Mouse (Mus musculus) liver, embryonic 14.5 days (tissue): Measurements from ENCODE around the gene C130032M10Rik. TPM values are rescaled to one million over a fixed set of nuclear protein-coding genes. Genes with fewer than 3 reads are reported as not detected.

Source experiments
- ATAC-seq: fragments of 200-750 bp; cut with Nextera tagmentation; 2 replicates; pipeline ENCODE4 v1.8.0; 2017; ENCODE audit warnings: moderate number of reproducible peaks, mild to moderate bottlenecking, moderate library complexity; ENCODE audit not compliant: insufficient read depth
- DNase-seq, 3 experiments: peaks; one replicate each; pipeline ENCODE4 v3.0.0-alpha.2; 2012 to 2013; ENCODE audit warnings: low read depth in 3 of 3, low spot score in 3 of 3
- H3K27ac ChIP-seq: fragments of 300-500 bp; sonication (generic); 2 replicates; pipeline ENCODE4 v1.5.1; 2014; ENCODE audit warnings: moderate library complexity, mild to moderate bottlenecking, control low read depth, inconsistent platforms
- H3K27me3 ChIP-seq: fragments of 300-500 bp; sonication (generic); 2 replicates; pipeline ENCODE4 v1.6.1; 2014; ENCODE audit warnings: mild to moderate bottlenecking, low read length, moderate library complexity; ENCODE audit not compliant: control insufficient read depth, insufficient read depth
- H3K36me3 ChIP-seq: fragments of 300-500 bp; sonication (generic); replicated peaks from 2 replicates; pipeline ENCODE4 v1.6.1; 2014; ENCODE audit warnings: low read depth; ENCODE audit not compliant: control insufficient read depth, insufficient read depth
- H3K4me1 ChIP-seq, 2 experiments: fragments of 200-500 bp in 1 of 2; fragments of 300-500 bp in 1 of 2; sonication (generic) in 1 of 2; replicated peaks; 2 replicates each; pipeline ENCODE4 v1.6.1; 2012 to 2014; ENCODE audit warnings: antibody characterized with exemption in 1 of 2, inconsistent platforms in 1 of 2, low read length in 1 of 2; ENCODE audit not compliant: control insufficient read depth in 2 of 2, insufficient read depth in 2 of 2
- H3K4me2 ChIP-seq: fragments of 300-500 bp; sonication (generic); 2 replicates; pipeline ENCODE4 v1.6.1; 2014; ENCODE audit warnings: low read depth, mild to moderate bottlenecking, control low read depth, moderate library complexity
- H3K4me3 ChIP-seq, 2 experiments: fragments of 200-500 bp in 1 of 2; fragments of 300-500 bp in 1 of 2; sonication (generic) in 1 of 2; 2 replicates each; pipeline ENCODE4 v1.5.1; 2012 to 2014; ENCODE audit warnings: low read depth in 2 of 2, low read length in 2 of 2, mild to moderate bottlenecking in 2 of 2, control low read depth in 1 of 2, inconsistent platforms in 1 of 2, moderate library complexity in 1 of 2; ENCODE audit not compliant: insufficient read depth in 1 of 2
- H3K9ac ChIP-seq: fragments of 300-500 bp; sonication (generic); replicated peaks from 2 replicates; pipeline ENCODE4 v1.6.1; 2014; ENCODE audit warnings: mild to moderate bottlenecking, control low read depth, moderate library complexity
- H3K9me3 ChIP-seq: fragments of 300-500 bp; sonication (generic); 2 replicates; pipeline ENCODE4 v1.6.1; 2016; ENCODE audit warnings: low read length, mixed read lengths; ENCODE audit not compliant: control insufficient read depth
- CTCF ChIP-seq: IDR thresholded peaks from 2 replicates; pipeline ENCODE4 v1.5.1; 2016; ENCODE audit warnings: antibody characterized with exemption, low read depth, control low read depth
- EP300 ChIP-seq: IDR thresholded peaks from 2 replicates; pipeline ENCODE4 v1.6.1; 2016; ENCODE audit warnings: antibody characterized with exemption, low read depth
- WGBS: fragments of 180-500 bp; shearing (Covaris S2); extraction: QIAGEN DNeasy Blood & Tissue Kit; methylation state at CpG from one replicate; pipeline ENCODE4 v1.1.7; 2014; ENCODE audit not compliant: insufficient replicate concordance; 5-methylcytosine and 5-hydroxymethylcytosine counted together
- polyA plus RNA-seq, 2 experiments: library from polyadenylated mRNA; depleted of rRNA in 1 of 2; stranded (reverse) in 1 of 2; unstranded in 1 of 2; fragments of >200 nt; fragmentation: Nextera tagmentation in 1 of 2; extraction: Ambion mirVana in 1 of 2; gene quantifications; 2 replicates each; pipeline versions ENCODE4 v1.2.1 to v1.2.3; 2012 to 2014

C130032M10Rik gene
- polyA plus RNA-seq, 2 experiments, result not detected

- Histone ChIP-seq H3K9ac (peak within 1 kb of the TSS; percentile 21), H3K36me3 (no peaks in the 10 kb centered on the region)
- no peak for DNase-seq
These were observed 48.5 kb downstream of the C130032M10Rik start, which contains the start of gene Trim71 for GRCm38 (mm10) chr9:114563761-114564606. Gene Trim71 (minus strand): TSS chr9:114564369.

GRCm38 (mm10) chr9:114564667-114565066, 49.2 kb downstream of the C130032M10Rik start:
- Histone ChIP-seq H3K4me2 (peak overlapping the region; percentile 51), H3K36me3 (no peaks in the 10 kb centered on the region), H3K9me3 (no peaks in the 10 kb centered on the region), H3K9ac (no peak overlapping the region), H3K27me3 (peaks cover 59% of the 10 kb centered on the region), H3K27ac (no peak overlapping the region), H3K4me1 (no peaks in the 10 kb centered on the region; a peak in 1 of 4 replicates), H3K4me3 (peak overlapping the region in 1 of 2 experiments; percentile 55; a peak in 2 of 4 replicates)
- TF ChIP-seq CTCF, result no peak
- TF ChIP-seq EP300, result no peak
- 3% methylated on average over 10 of the region's 10 CpGs for WGBS
- DNase-seq, result no peak
- ATAC-seq, result no peak

More at GRCm38 (mm10) chr9:114563761-114564606, 48.5 kb downstream of the C130032M10Rik start, which contains the start of gene Trim71:
- Histone ChIP-seq H3K27ac (no peak within 1 kb of the TSS), H3K9me3 (no peaks in the 10 kb centered on the region), H3K4me3 (peak within 1 kb of the TSS; percentile 55 to 58), H3K4me1 (no peaks in the 10 kb centered on the region; a peak in 1 of 4 replicates), H3K4me2 (peak within 1 kb of the TSS; percentile 51), H3K27me3 (peaks cover 62% of the 10 kb centered on the region)
- WGBS, result under 1% methylated on average over 84 of the region's 91 CpGs
- no peak for TF ChIP-seq CTCF
- TF ChIP-seq EP300, result no peak
- peak; percentile 46; the same call in 1 of the 2 replicates for ATAC-seq

Other genes starting within 250 kb of the C130032M10Rik start
- gene Bcl2a1c, start 185.6 kb upstream of the C130032M10Rik start, polyA plus RNA-seq (2012; rRNA removed), result not detected in 2 replicates
- gene Bcl2a1c, start 185.6 kb upstream of the C130032M10Rik start, polyA plus RNA-seq (2014; fragmentation: Nextera tagmentation; extraction: Ambion mirVana), result not detected in 2 replicates
- 12.8 and 13.1 TPM in 2 replicates for gene Crtap, start 125.0 kb upstream of the C130032M10Rik start, polyA plus RNA-seq (2012; rRNA removed)
- gene Crtap, start 125.0 kb upstream of the C130032M10Rik start, polyA plus RNA-seq (2014; fragmentation: Nextera tagmentation; extraction: Ambion mirVana), result 13.7 and 19.6 TPM in 2 replicates
- gene Glb1, start 114.6 kb upstream of the C130032M10Rik start, polyA plus RNA-seq (2012; rRNA removed), result 10.2 and 10.5 TPM in 2 replicates
- gene Glb1, start 114.6 kb upstream of the C130032M10Rik start, polyA plus RNA-seq (2014; fragmentation: Nextera tagmentation; extraction: Ambion mirVana), result 13.1 TPM in 2 replicates
- 1.2 TPM in 2 replicates for gene Tmppe, start 114.6 kb upstream of the C130032M10Rik start, polyA plus RNA-seq (2012; rRNA removed)
- gene Tmppe, start 114.6 kb upstream of the C130032M10Rik start, polyA plus RNA-seq (2014; fragmentation: Nextera tagmentation; extraction: Ambion mirVana), result 0.36 and 0.62 TPM in 2 replicates
- gene Ccr4, start 10.8 kb upstream of the C130032M10Rik start, polyA plus RNA-seq (2012; rRNA removed), result not detected in 2 replicates
- not detected in 2 replicates for gene Ccr4, start 10.8 kb upstream of the C130032M10Rik start, polyA plus RNA-seq (2014; fragmentation: Nextera tagmentation; extraction: Ambion mirVana)
- gene Trim71, start 48.7 kb downstream of the C130032M10Rik start, polyA plus RNA-seq (2012; rRNA removed), result 0.61 and 0.74 TPM in 2 replicates
- gene Trim71, start 48.7 kb downstream of the C130032M10Rik start, polyA plus RNA-seq (2014; fragmentation: Nextera tagmentation; extraction: Ambion mirVana), result 0.62 and 0.82 TPM in 2 replicates
- gene Cnot10, start 124.5 kb downstream of the C130032M10Rik start, polyA plus RNA-seq (2012; rRNA removed), result 16.3 and 20.7 TPM in 2 replicates
- 23.1 and 23.8 TPM in 2 replicates for gene Cnot10, start 124.5 kb downstream of the C130032M10Rik start, polyA plus RNA-seq (2014; fragmentation: Nextera tagmentation; extraction: Ambion mirVana)
- gene Dync1li1, start 173.1 kb downstream of the C130032M10Rik start, polyA plus RNA-seq (2012; rRNA removed), result 5.0 and 10.3 TPM in 2 replicates
- gene Dync1li1, start 173.1 kb downstream of the C130032M10Rik start, polyA plus RNA-seq (2014; fragmentation: Nextera tagmentation; extraction: Ambion mirVana), result 10.8 and 11.5 TPM in 2 replicates
- 8.7 and 10.8 TPM in 2 replicates for gene Cmtm6, start 215.4 kb downstream of the C130032M10Rik start, polyA plus RNA-seq (2012; rRNA removed)
- gene Cmtm6, start 215.4 kb downstream of the C130032M10Rik start, polyA plus RNA-seq (2014; fragmentation: Nextera tagmentation; extraction: Ambion mirVana), result 20.1 and 24.2 TPM in 2 replicates